Mouse (Mus musculus) G1E (cell line): ENCODE data around the gene Gm49450. TPM values are rescaled to one million over a fixed set of nuclear protein-coding genes. Genes with fewer than 3 reads are reported as not detected.

Experiments
- ATAC-seq: 2 replicates; pipeline ENCODE4 v1.8.0; 2016; ENCODE audit warnings: mild to moderate bottlenecking; ENCODE audit not compliant: insufficient number of reproducible peaks, poor library complexity, low FRiP score, severe bottlenecking; ENCODE audit errors: extremely low read depth
- DNase-seq: peaks from one replicate; pipeline ENCODE4 v3.0.0; 2012; ENCODE audit warnings: low spot score
- H3K27me3 ChIP-seq: 2 replicates; pipeline ENCODE4 v1.6.1; 2012; ENCODE audit warnings: mild to moderate bottlenecking, low read length, inconsistent platforms; ENCODE audit not compliant: insufficient read depth
- H3K36me3 ChIP-seq: replicated peaks from 2 replicates; pipeline ENCODE3; 2012; ENCODE audit warnings: mild to moderate bottlenecking, inconsistent platforms
- H3K4me1 ChIP-seq: 2 replicates; pipeline ENCODE4 v1.6.1; 2012; ENCODE audit warnings: low read depth, low read length, inconsistent platforms, mixed read lengths; ENCODE audit not compliant: insufficient read depth
- H3K4me3 ChIP-seq: 2 replicates; pipeline ENCODE4 v1.5.1; 2012; ENCODE audit warnings: low read depth, mild to moderate bottlenecking, inconsistent platforms, low read length, moderate library complexity, mixed read lengths
- H3K9me3 ChIP-seq: replicated peaks from 2 replicates; pipeline ENCODE4 v1.6.1; 2012; ENCODE audit warnings: inconsistent platforms
- CTCF ChIP-seq: IDR thresholded peaks from 2 replicates; pipeline ENCODE4 v1.5.1; 2012; ENCODE audit warnings: low read depth, low read length, inconsistent platforms, mixed read lengths
- GATA1 ChIP-seq: IDR thresholded peaks from 2 replicates; pipeline ENCODE4 v1.6.1; 2012; ENCODE audit warnings: borderline replicate concordance, low read length, inconsistent platforms, mixed read lengths
- GATA2 ChIP-seq: IDR thresholded peaks from 2 replicates; pipeline ENCODE4 v1.6.1; 2012; ENCODE audit warnings: low read depth, low read length, inconsistent platforms, borderline replicate concordance
- POLR2AphosphoS5 ChIP-seq: IDR thresholded peaks from 2 replicates; pipeline ENCODE4 v1.6.1; 2012; ENCODE audit warnings: low read depth, low read length, inconsistent platforms; ENCODE audit not compliant: insufficient replicate concordance
- TAL1 ChIP-seq: conservative IDR thresholded peaks from 2 replicates; pipeline ENCODE4 v1.6.1; 2012; ENCODE audit warnings: low read depth, low read length, inconsistent platforms, mixed read lengths
- polyA plus RNA-seq: library from polyadenylated mRNA; stranded (reverse); fragments of >175 nt; gene quantifications from 2 replicates; pipeline ENCODE4 v1.2.3, GENCODE M21; 2012
- total RNA-seq, 2 experiments: library from RNA; stranded (forward) in 1 of 2; stranded (reverse) in 1 of 2; fragments of 200-1000 nt in 1 of 2; fragments of >200 nt in 1 of 2; fragmentation: Nextera tagmentation in 1 of 2; gene quantifications; 2 replicates each; pipeline ENCODE4 v1.2.3; 2014 to 2017

The Gm49450 gene
- total and polyA plus RNA-seq, 3 experiments = not detected

GRCm38 (mm10) chr15:98994957-98995520 is 41.7 kb upstream of the Gm49450 start:
- DNase-seq (no peak), ATAC-seq (no peak)
- peaks cover 5% of the 10 kb centered on the region; the same call in 1 of the 2 replicates for H3K27me3 ChIP-seq
- H3K9me3 ChIP-seq = no peaks in the 10 kb centered on the region
- H3K4me1 ChIP-seq = peaks cover 44% of the 10 kb centered on the region
- no peak overlapping the region for H3K4me3 ChIP-seq
- H3K36me3 ChIP-seq = no peaks in the 10 kb centered on the region
- TF ChIP-seq CTCF (no peak), TAL1 (no peak), GATA2 (no peak), GATA1 (no peak), POLR2AphosphoS5 (no peak)

- Histone ChIP-seq H3K36me3 (no peaks in the 10 kb centered on the region), H3K27me3 (peaks cover 5% of the 10 kb centered on the region; the same call in 1 of the 2 replicates), H3K4me3 (no peak overlapping the region; the same call in 1 of the 2 replicates), H3K9me3 (no peaks in the 10 kb centered on the region), H3K4me1 (peaks cover 52% of the 10 kb centered on the region)
- TF ChIP-seq CTCF = peak; percentile 73
- no peak for TF ChIP-seq GATA2
- ATAC-seq (no peak; the same call in 1 of the 2 replicates), DNase-seq (peak; percentile 78)
These were observed 40.5 kb upstream of the Gm49450 start for GRCm38 (mm10) chr15:98993865-98994264.

- ATAC-seq = peak; percentile 46
- Histone ChIP-seq H3K4me3 (peak overlapping the region; percentile 71), H3K4me1 (peaks cover 50% of the 10 kb centered on the region), H3K9me3 (no peaks in the 10 kb centered on the region), H3K27me3 (0 out of 2 replicates have a peak, but pooled peaks cover 3% of the 10 kb centered on the region), H3K36me3 (no peaks in the 10 kb centered on the region)
- TF ChIP-seq GATA2 = no peak
- TF ChIP-seq CTCF = peak; percentile 95
- TF ChIP-seq GATA1 = no peak
- DNase-seq = peak; percentile 86
These were observed 39.9 kb upstream of the Gm49450 start for GRCm38 (mm10) chr15:98993093-98993793.

DNA sequence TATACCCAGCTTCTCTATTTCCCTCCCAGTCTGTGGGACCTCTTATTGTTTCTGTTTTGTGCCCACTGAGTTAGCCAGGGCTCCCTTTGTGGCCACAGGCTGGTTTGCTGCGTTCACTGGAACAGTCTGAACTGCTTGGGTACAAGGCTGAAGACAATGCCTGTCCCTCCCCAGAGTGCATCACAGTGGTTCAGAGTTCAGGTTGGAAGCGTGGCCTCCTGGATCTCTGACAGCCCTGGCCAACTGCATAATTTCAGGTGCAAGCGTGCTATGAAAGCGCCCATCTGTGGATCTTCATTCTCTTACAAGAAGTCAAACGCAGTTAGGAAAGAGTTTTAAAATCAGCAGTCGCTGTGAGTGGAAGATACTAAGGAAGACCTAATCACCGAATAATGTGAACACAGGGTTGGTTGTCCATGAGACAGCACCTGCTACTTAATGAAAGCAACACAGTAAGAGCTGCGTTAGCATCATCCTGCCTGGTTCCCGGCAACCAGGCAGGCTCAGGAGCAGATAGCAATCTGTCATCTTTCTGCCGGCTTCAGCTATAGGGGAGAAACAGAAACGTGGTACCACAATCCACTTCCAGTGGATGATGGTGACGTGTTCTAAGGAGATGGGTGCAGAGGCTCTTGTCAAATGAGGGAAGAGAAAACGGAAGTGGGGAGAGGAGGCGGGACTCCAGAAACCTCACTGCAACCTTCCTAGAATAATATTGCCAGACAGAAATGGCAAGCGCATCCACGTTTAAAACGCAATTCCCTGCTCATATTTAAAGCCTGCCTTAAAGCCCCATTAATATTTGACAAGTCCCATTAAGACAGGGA is 38.9 kb upstream of the Gm49450 start:
- H3K9me3 ChIP-seq = no peaks in the 10 kb centered on the region
- H3K27me3 ChIP-seq = no peaks in the 10 kb centered on the region; the same call in 1 of the 2 replicates
- no peaks in the 10 kb centered on the region for H3K36me3 ChIP-seq
- TF ChIP-seq GATA2 (no peak), TAL1 (no peak), POLR2AphosphoS5 (no peak), CTCF (no peak), GATA1 (no peak)
- ATAC-seq (peak; percentile 72; the same call in 1 of the 2 replicates), DNase-seq (peak; percentile 81)
- H3K4me1 ChIP-seq = peaks cover 48% of the 10 kb centered on the region
- H3K4me3 ChIP-seq = peak overlapping the region; percentile 71; the same call in 1 of the 2 replicates

DNA sequence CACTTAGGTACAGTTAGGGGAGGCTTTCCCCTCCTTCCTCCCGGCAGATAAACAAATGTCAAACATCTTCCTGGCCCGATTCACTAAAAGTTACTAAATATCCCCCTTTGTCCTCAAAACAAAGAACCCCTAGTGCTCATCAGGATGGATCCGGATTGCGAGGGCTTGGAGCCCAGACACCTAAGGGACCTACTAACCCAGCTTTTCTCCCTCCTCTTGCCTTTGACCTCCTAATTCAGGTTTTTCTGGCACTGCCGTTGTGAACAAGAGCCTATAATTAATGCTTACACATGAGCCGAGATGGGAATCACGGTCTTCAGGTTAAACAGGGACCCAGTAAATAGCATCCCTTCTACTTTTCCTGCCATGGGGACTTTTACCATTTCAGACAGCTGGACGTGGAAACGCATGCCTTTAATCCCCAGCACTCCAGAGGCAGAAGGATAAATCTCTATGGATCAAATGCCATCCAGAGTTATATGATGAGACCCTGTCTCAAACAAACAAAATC is 38.2 kb upstream of the Gm49450 start:
- no peak for DNase-seq
- no peaks in the 10 kb centered on the region; the same call in 1 of the 2 replicates for H3K27me3 ChIP-seq
- no peak for TF ChIP-seq POLR2AphosphoS5
- no peak for TF ChIP-seq TAL1
- no peak for TF ChIP-seq CTCF
- no peak for TF ChIP-seq GATA2
- TF ChIP-seq GATA1 = no peak
- no peak for ATAC-seq
- no peaks in the 10 kb centered on the region for H3K9me3 ChIP-seq
- H3K36me3 ChIP-seq = no peaks in the 10 kb centered on the region
- H3K4me1 ChIP-seq = peaks cover 48% of the 10 kb centered on the region
- H3K4me3 ChIP-seq = no peak overlapping the region; the same call in 1 of the 2 replicates
